Mouse (Mus musculus) lung, postnatal 0 days (tissue): ENCODE measurements at regions not wholly inside any gene's neighbourhood (a gene's known extent, or its start where the extent isn't known, plus 50 kb on each side); places are given as distances from the start of the nearest gene placed in this dataset.

Experiments
- ATAC-seq: fragments of 200-750 bp; cut with Nextera tagmentation; 2 replicates; pipeline ENCODE4 v1.8.0; 2017; ENCODE audit warnings: moderate library complexity
- DNase-seq: peaks from one replicate; pipeline ENCODE4 v3.0.0-alpha.2; 2016; ENCODE audit warnings: low spot score
- H3K27ac ChIP-seq: fragments of 300-500 bp; sonication (generic); 2 replicates; pipeline ENCODE4 v1.5.1; 2014; ENCODE audit warnings: antibody characterized with exemption, mild to moderate bottlenecking, low read length, mixed read lengths
- H3K27me3 ChIP-seq: fragments of 300-500 bp; sonication (generic); replicated peaks from 2 replicates; pipeline ENCODE4 v1.6.1; 2014; ENCODE audit warnings: low read length, mixed read lengths; ENCODE audit not compliant: insufficient read depth
- H3K36me3 ChIP-seq: fragments of 300-500 bp; sonication (generic); 2 replicates; pipeline ENCODE4 v1.6.1; 2014; ENCODE audit warnings: low read length, mixed read lengths; ENCODE audit not compliant: insufficient read depth
- H3K4me1 ChIP-seq: fragments of 300-500 bp; sonication (generic); 2 replicates; pipeline ENCODE4 v1.6.1; 2014; ENCODE audit warnings: antibody characterized with exemption, low read depth, low read length, mixed read lengths; ENCODE audit not compliant: insufficient read depth
- H3K4me2 ChIP-seq: fragments of 300-500 bp; sonication (generic); replicated peaks from 2 replicates; pipeline ENCODE4 v1.6.1; 2014; ENCODE audit warnings: low read depth, mild to moderate bottlenecking, low read length, moderate library complexity, mixed read lengths
- H3K4me3 ChIP-seq: fragments of 300-500 bp; sonication (generic); 2 replicates; pipeline ENCODE4 v1.5.1; 2014; ENCODE audit warnings: low read depth, low read length
- H3K9ac ChIP-seq: fragments of 300-500 bp; sonication (generic); replicated peaks from 2 replicates; pipeline ENCODE4 v1.6.1; 2014; ENCODE audit warnings: low read depth, mild to moderate bottlenecking
- H3K9me3 ChIP-seq: fragments of 300-500 bp; sonication (generic); 2 replicates; pipeline ENCODE4 v1.6.1; 2016; ENCODE audit warnings: low read length, mixed read lengths
- CTCF ChIP-seq: IDR thresholded peaks from 2 replicates; pipeline ENCODE4 v1.5.1; 2016; ENCODE audit warnings: antibody characterized with exemption, mild to moderate bottlenecking
- EP300 ChIP-seq: IDR thresholded peaks from 2 replicates; pipeline ENCODE4 v1.6.1; 2016; ENCODE audit warnings: antibody characterized with exemption, mild to moderate bottlenecking, control low read depth
- WGBS: fragments of 180-500 bp; shearing (Covaris S2); extraction: QIAGEN DNeasy Blood & Tissue Kit; methylation state at CpG from one replicate; pipeline ENCODE4 v1.1.7; 2014; 5-methylcytosine and 5-hydroxymethylcytosine counted together

GRCm38 (mm10) chr13:112207617-112208235 lies 80.5 kb upstream of the Ankrd55 start:
- no peak overlapping the region for H3K27ac ChIP-seq
- no peak overlapping the region for H3K9ac ChIP-seq
- WGBS = 78% methylated on average over 12 of the region's 12 CpGs
- no peaks in the 10 kb centered on the region for H3K4me1 ChIP-seq
- H3K27me3 ChIP-seq = no peaks in the 10 kb centered on the region
- H3K9me3 ChIP-seq = no peaks in the 10 kb centered on the region
- H3K4me2 ChIP-seq = no peak overlapping the region
- no peak overlapping the region for H3K4me3 ChIP-seq
- H3K36me3 ChIP-seq = no peaks in the 10 kb centered on the region
- TF ChIP-seq CTCF = no peak
- TF ChIP-seq EP300 = no peak
- DNase-seq (no peak), ATAC-seq (no peak)

- Histone ChIP-seq H3K4me1 (no peaks in the 10 kb centered on the region), H3K4me2 (no peak overlapping the region), H3K9me3 (no peaks in the 10 kb centered on the region), H3K36me3 (no peaks in the 10 kb centered on the region), H3K27me3 (no peaks in the 10 kb centered on the region), H3K4me3 (no peak overlapping the region), H3K9ac (no peak overlapping the region), H3K27ac (no peak overlapping the region)
- DNase-seq (no peak), ATAC-seq (no peak)
- WGBS = 66% methylated on average over 9 of the region's 9 CpGs
- no peak for TF ChIP-seq CTCF
- TF ChIP-seq EP300 = no peak
Measured at GRCm38 (mm10) chr13:112211841-112212240, 76.4 kb upstream of the Ankrd55 start.

GRCm38 (mm10) chr13:112212391-112212790 lies 75.9 kb upstream of the Ankrd55 start:
- H3K27ac ChIP-seq = no peak overlapping the region
- no peak for DNase-seq
- H3K4me2 ChIP-seq = no peak overlapping the region
- no peak for ATAC-seq
- H3K9ac ChIP-seq = no peak overlapping the region
- 74% methylated on average over 12 of the region's 12 CpGs for WGBS
- no peaks in the 10 kb centered on the region for H3K9me3 ChIP-seq
- H3K4me3 ChIP-seq = no peak overlapping the region
- no peaks in the 10 kb centered on the region for H3K27me3 ChIP-seq
- H3K36me3 ChIP-seq = no peaks in the 10 kb centered on the region
- H3K4me1 ChIP-seq = no peaks in the 10 kb centered on the region
- TF ChIP-seq CTCF = peak; percentile 17; the same call in 1 of the 2 replicates
- TF ChIP-seq EP300 = no peak

GRCm38 (mm10) chr13:112213652-112214081 lies 74.6 kb upstream of the Ankrd55 start:
- DNase-seq (no peak), ATAC-seq (no peak)
- Histone ChIP-seq H3K9me3 (no peaks in the 10 kb centered on the region), H3K27ac (no peak overlapping the region), H3K36me3 (no peaks in the 10 kb centered on the region), H3K4me2 (no peak overlapping the region), H3K9ac (no peak overlapping the region), H3K27me3 (no peaks in the 10 kb centered on the region), H3K4me3 (no peak overlapping the region), H3K4me1 (no peaks in the 10 kb centered on the region)
- 70% methylated on average over 17 of the region's 17 CpGs for whole genome bisulfite sequencing
- TF ChIP-seq CTCF (no peak), EP300 (no peak)

GRCm38 (mm10) chr13:112216084-112216483 lies 72.2 kb upstream of the Ankrd55 start:
- no peak overlapping the region for H3K4me2 ChIP-seq
- no peaks in the 10 kb centered on the region for H3K4me1 ChIP-seq
- TF ChIP-seq EP300 = no peak
- no peak for TF ChIP-seq CTCF
- ATAC-seq (no peak), DNase-seq (no peak)
- H3K4me3 ChIP-seq = no peak overlapping the region
- no peaks in the 10 kb centered on the region for H3K27me3 ChIP-seq
- H3K36me3 ChIP-seq = no peaks in the 10 kb centered on the region
- no peak overlapping the region for H3K27ac ChIP-seq
- no peaks in the 10 kb centered on the region for H3K9me3 ChIP-seq
- 96% methylated on average over 14 of the region's 14 CpGs for WGBS
- no peak overlapping the region for H3K9ac ChIP-seq

GRCm38 (mm10) chr13:112218389-112218788 lies 69.9 kb upstream of the Ankrd55 start:
- Histone ChIP-seq H3K36me3 (no peaks in the 10 kb centered on the region), H3K9ac (no peak overlapping the region), H3K4me2 (no peak overlapping the region), H3K9me3 (no peaks in the 10 kb centered on the region), H3K4me3 (no peak overlapping the region), H3K4me1 (no peaks in the 10 kb centered on the region), H3K27me3 (no peaks in the 10 kb centered on the region), H3K27ac (no peak overlapping the region)
- 50% methylated on average over 5 of the region's 5 CpGs for WGBS
- ATAC-seq (no peak), DNase-seq (no peak)
- no peak for TF ChIP-seq CTCF
- no peak for TF ChIP-seq EP300

GRCm38 (mm10) chr13:112220184-112220583 lies 68.1 kb upstream of the Ankrd55 start:
- Histone ChIP-seq H3K4me3 (no peak overlapping the region), H3K36me3 (no peaks in the 10 kb centered on the region), H3K4me2 (no peak overlapping the region), H3K9ac (no peak overlapping the region), H3K27me3 (no peaks in the 10 kb centered on the region), H3K27ac (no peak overlapping the region), H3K9me3 (no peaks in the 10 kb centered on the region), H3K4me1 (no peaks in the 10 kb centered on the region)
- TF ChIP-seq EP300 (no peak), CTCF (no peak)
- 80% methylated on average over 8 of the region's 8 CpGs for WGBS
- no peak for ATAC-seq
- DNase-seq = no peak
